Mouse (Mus musculus) CH12.LX (cell line): Measurements from ENCODE around the gene Gm20852. TPM values are rescaled to one million over a fixed set of nuclear protein-coding genes. Genes with fewer than 3 reads are reported as not detected.
"Not testable (repeated sequence)": the region's sequence is repeated elsewhere in the genome, so short reads cannot be mapped to it uniquely, and the experiment has no call there.

ENCODE experiments used
- DNase-seq: peaks from one replicate; pipeline ENCODE4 v3.0.0-alpha.2; 2013; ENCODE audit errors: extremely low read depth
- H3K27ac ChIP-seq: 2 replicates; pipeline ENCODE4 v1.5.1; 2012; ENCODE audit warnings: low read depth, mild to moderate bottlenecking, control low read depth, moderate library complexity; ENCODE audit not compliant: insufficient read depth
- H3K27me3 ChIP-seq: replicated peaks from 2 replicates; pipeline ENCODE3; 2012; ENCODE audit warnings: inconsistent platforms
- H3K36me3 ChIP-seq, 2 experiments: replicated peaks in 1 of 2; 2 replicates each; pipeline versions ENCODE3 to v1.6.1; 2012; ENCODE audit warnings: inconsistent platforms in 1 of 2, low read length in 1 of 2, mild to moderate bottlenecking in 1 of 2, mixed read lengths in 1 of 2, moderate library complexity in 1 of 2; ENCODE audit not compliant: control insufficient read depth in 1 of 2, insufficient read depth in 1 of 2
- H3K4me1 ChIP-seq, 2 experiments: 2 replicates each; pipeline ENCODE4 v1.6.1; 2012; ENCODE audit warnings: inconsistent platforms in 1 of 2, moderate library complexity in 1 of 2; ENCODE audit not compliant: insufficient read depth in 2 of 2, control insufficient read depth in 1 of 2
- H3K4me2 ChIP-seq: 2 replicates; pipeline ENCODE4 v1.6.1; 2012; ENCODE audit warnings: low read depth, mild to moderate bottlenecking, control low read depth; ENCODE audit not compliant: poor library complexity, insufficient read depth, severe bottlenecking
- H3K4me3 ChIP-seq, 3 experiments: fragments of 150-350 bp in 1 of 3; sonication (generic) in 1 of 3; replicated peaks in 1 of 3; 2 replicates each; pipeline versions ENCODE3 to v1.5.1; 2011 to 2012; ENCODE audit warnings: low read depth in 2 of 3, low read length in 2 of 3, mild to moderate bottlenecking in 2 of 3, moderate library complexity in 2 of 3, control low read depth in 1 of 3, improper control_type of control experiment in 1 of 3, inconsistent platforms in 1 of 3, mixed read lengths in 1 of 3; ENCODE audit not compliant: poor library complexity in 1 of 3
- H3K79me2 ChIP-seq: replicated peaks from 2 replicates; pipeline ENCODE4 v1.6.1; 2012; ENCODE audit warnings: mild to moderate bottlenecking, moderate library complexity; ENCODE audit not compliant: control insufficient read depth, poor library complexity, insufficient read depth, severe bottlenecking; ENCODE audit errors: extremely low read depth
- H3K9ac ChIP-seq: 2 replicates; pipeline ENCODE4 v1.6.1; 2012; ENCODE audit warnings: low read depth, mild to moderate bottlenecking, control low read depth, moderate library complexity; ENCODE audit not compliant: insufficient read depth
- H3K9me3 ChIP-seq: replicated peaks from 2 replicates; pipeline ENCODE3; 2012; ENCODE audit warnings: low read length, inconsistent platforms, mixed read lengths
- dilution Hi-C: fragments of 300-500 bp; cut with MboI; formaldehyde crosslinking; loops from 2 replicates; pipeline ENCODE4 v1.14.3; 2020; ENCODE audit warnings: low sequenced_read_pairs; ENCODE audit not compliant: extremely low pct_unique_long_range_greater_than_20kb, extremely low pct_ligation_motif_present
- in situ Hi-C: fragments of 300-500 bp; cut with MboI; formaldehyde crosslinking; loops from 3 replicates; pipeline ENCODE4 v1.14.3; 2019; ENCODE audit warnings: low sequenced_read_pairs, low pct_ligation_motif_present, low pct_unique_long_range_greater_than_20kb, mixed read lengths
- polyA plus RNA-seq: library from polyadenylated mRNA; unstranded; fragments of >175 nt; gene quantifications from 2 replicates; pipeline ENCODE4 v1.2.1, GENCODE M21; 2012; ENCODE audit warnings: low read depth; ENCODE audit not compliant: insufficient read length
- total RNA-seq, 2 experiments: library from RNA; depleted of rRNA; stranded (reverse); fragments of 300-350 nt in 1 of 2; fragments of >200 nt in 1 of 2; gene quantifications; 2 replicates each; pipeline ENCODE4 v1.2.3; 2012 to 2014

Gene Gm20852
- total RNA-seq (2012; rRNA removed) (not detected in 2 replicates), total RNA-seq (2014; rRNA removed) (not detected in 2 replicates), polyA plus RNA-seq (not detected in 2 replicates)

DNA sequence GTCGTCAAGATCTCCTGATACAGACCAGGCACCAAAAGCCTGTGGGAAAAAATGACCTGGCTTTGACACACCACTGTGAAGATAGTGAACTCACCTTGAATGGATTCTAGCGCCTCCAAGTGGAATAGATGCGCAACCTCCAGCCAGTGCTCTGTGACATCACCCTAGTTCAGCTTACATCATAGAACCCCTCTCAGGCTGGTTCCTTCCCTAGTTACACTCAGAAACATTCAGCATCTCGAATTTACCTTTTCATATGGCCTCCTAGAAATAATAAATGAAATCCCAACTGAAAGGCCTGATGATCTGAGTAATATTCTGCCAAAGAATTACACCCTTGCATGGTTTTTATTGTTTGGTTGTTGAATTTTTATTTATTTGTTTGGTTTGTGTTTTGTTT is at the start of gene Gm20852:
Gene Gm20852, minus strand, starts transcription at position 101 of the 400 bp plus-strand sequence.
- in situ Hi-C loops, H3K4me2 ChIP-seq, H3K9me3 ChIP-seq, H3K9ac ChIP-seq, H3K36me3 ChIP-seq, dilution Hi-C loops, H3K27ac ChIP-seq, H3K79me2 ChIP-seq, H3K4me3 ChIP-seq, H3K4me1 ChIP-seq, H3K27me3 ChIP-seq, DNase-seq: not testable (repeated sequence)
